Mouse (Mus musculus) right cerebral cortex, postnatal 10 days (tissue): Measurements from ENCODE around the gene Zfp277.

Experiments
- DNase-seq, 2 experiments: peaks; one replicate each; pipeline ENCODE4 v3.0.0; 2021; ENCODE audit warnings: low spot score in 2 of 2

Zfp277 gene

GRCm38 (mm10) chr12:40378621-40379537 lies 66.8 kb downstream of the Zfp277 start:
- DNase-seq: peak; percentile 65 to 67

GRCm38 (mm10) chr12:40351879-40352278 lies 93.8 kb downstream of the Zfp277 start:
- DNase-seq: no peak

- DNase-seq: no peak
These were observed 97.5 kb downstream of the Zfp277 start for GRCm38 (mm10) chr12:40348251-40348650.

GRCm38 (mm10) chr12:40347060-40347698 lies 98.5 kb downstream of the Zfp277 start:
- no peak for DNase-seq

- DNase-seq: no peak
These were observed 104.3 kb downstream of the Zfp277 start for GRCm38 (mm10) chr12:40341443-40341842.

GRCm38 (mm10) chr12:40335303-40335702 lies 110.4 kb downstream of the Zfp277 start:
- no peak for DNase-seq

- no peak for DNase-seq
These were observed 114.2 kb downstream of the Zfp277 start for GRCm38 (mm10) chr12:40331467-40331866.

- no peak for DNase-seq
These were observed 118.6 kb downstream of the Zfp277 start for GRCm38 (mm10) chr12:40327012-40327660.

- no peak for DNase-seq
These were observed 120.1 kb downstream of the Zfp277 start for GRCm38 (mm10) chr12:40325582-40325981.

- no peak for DNase-seq
These were observed 120.9 kb downstream of the Zfp277 start for GRCm38 (mm10) chr12:40324819-40325218.

GRCm38 (mm10) chr12:40315146-40315545 lies 130.6 kb downstream of the Zfp277 start:
- DNase-seq: no peak

- peak; percentile 32 to 33 for DNase-seq
These were observed 141.7 kb downstream of the Zfp277 start for GRCm38 (mm10) chr12:40303960-40304359.

GRCm38 (mm10) chr12:40298636-40299035 lies 147.1 kb downstream of the Zfp277 start:
- DNase-seq: no peak

GRCm38 (mm10) chr12:40286539-40286938 lies 159.2 kb downstream of the Zfp277 start:
- no peak for DNase-seq

GRCm38 (mm10) chr12:40280596-40281325 lies 164.9 kb downstream of the Zfp277 start:
- no peak for DNase-seq

GRCm38 (mm10) chr12:40277581-40277980 lies 168.1 kb downstream of the Zfp277 start:
- DNase-seq: no peak

GRCm38 (mm10) chr12:40274931-40275330 lies 170.8 kb downstream of the Zfp277 start:
- no peak for DNase-seq

GRCm38 (mm10) chr12:40273339-40273738 lies 172.4 kb downstream of the Zfp277 start:
- no peak for DNase-seq

- DNase-seq: no peak
These were observed 173.0 kb downstream of the Zfp277 start for GRCm38 (mm10) chr12:40272710-40273109.

- no peak for DNase-seq
These were observed 177.4 kb downstream of the Zfp277 start for GRCm38 (mm10) chr12:40268313-40268712.
